Mouse (Mus musculus) C2C12 (cell line): Measurements from ENCODE around the gene Slc38a11. TPM values are rescaled to one million over a fixed set of nuclear protein-coding genes. Genes with fewer than 3 reads are reported as not detected.

Experiments used
- H3K27me3 ChIP-seq: one replicate; pipeline ENCODE4 v1.6.1; 2011; ENCODE audit not compliant: control insufficient read depth, insufficient read depth, insufficient read length
- H3K36me3 ChIP-seq: one replicate; pipeline ENCODE4 v1.6.1; 2011; ENCODE audit not compliant: control insufficient read depth, insufficient read depth
- H3K4me3 ChIP-seq: one replicate; pipeline ENCODE4 v1.5.1; 2011; ENCODE audit warnings: mild to moderate bottlenecking, control low read depth; ENCODE audit not compliant: poor library complexity, insufficient read depth, severe bottlenecking
- H3K79me2 ChIP-seq: one replicate; pipeline ENCODE4 v1.6.1; 2011; ENCODE audit not compliant: control insufficient read depth, insufficient read depth
- H3K79me3 ChIP-seq: one replicate; pipeline ENCODE4 v1.6.1; 2011; ENCODE audit warnings: low read depth, control low read depth
- H3ac ChIP-seq: one replicate; pipeline ENCODE3; 2011; ENCODE audit warnings: low read depth; ENCODE audit not compliant: control insufficient read depth, insufficient read length
- CEBPB ChIP-seq: IDR thresholded peaks from one replicate; pipeline ENCODE4 v1.6.1; 2011; ENCODE audit warnings: low read depth, mild to moderate bottlenecking, control low read depth, moderate library complexity
- CTCF ChIP-seq: IDR thresholded peaks from one replicate; pipeline ENCODE4 v1.5.1; 2011; ENCODE audit not compliant: control insufficient read depth, insufficient read depth, insufficient read length
- FOSL1 ChIP-seq: IDR thresholded peaks from one replicate; pipeline ENCODE4 v1.8.0; 2011; ENCODE audit warnings: mild to moderate bottlenecking, low read length; ENCODE audit not compliant: poor library complexity, insufficient read depth, severe bottlenecking
- MAX ChIP-seq: IDR thresholded peaks from one replicate; pipeline ENCODE4 v1.6.1; 2011; ENCODE audit warnings: mild to moderate bottlenecking, control low read depth
- MYOD1 ChIP-seq: IDR thresholded peaks from one replicate; pipeline ENCODE4 v1.6.1; 2011; ENCODE audit warnings: low read depth; ENCODE audit not compliant: control insufficient read depth, insufficient read length
- MYOG ChIP-seq: IDR thresholded peaks from one replicate; pipeline ENCODE4 v1.6.1; 2011; ENCODE audit not compliant: control insufficient read depth, insufficient read length; ENCODE audit errors: extremely low read depth
- USF1 ChIP-seq: IDR thresholded peaks from one replicate; pipeline ENCODE4 v1.6.1; 2011; ENCODE audit warnings: low read depth, mild to moderate bottlenecking, control low read depth, moderate library complexity
- polyA plus RNA-seq: library from polyadenylated mRNA; unstranded; fragments of >200 nt; fragmentation: generic; extraction: Trizol; gene quantifications from one replicate; pipeline ENCODE4 v1.2.1, GENCODE M21; 2012; ENCODE audit warnings: missing spikeins

The Slc38a11 gene
- polyA plus RNA-seq, 1 experiment, result not detected

DNA sequence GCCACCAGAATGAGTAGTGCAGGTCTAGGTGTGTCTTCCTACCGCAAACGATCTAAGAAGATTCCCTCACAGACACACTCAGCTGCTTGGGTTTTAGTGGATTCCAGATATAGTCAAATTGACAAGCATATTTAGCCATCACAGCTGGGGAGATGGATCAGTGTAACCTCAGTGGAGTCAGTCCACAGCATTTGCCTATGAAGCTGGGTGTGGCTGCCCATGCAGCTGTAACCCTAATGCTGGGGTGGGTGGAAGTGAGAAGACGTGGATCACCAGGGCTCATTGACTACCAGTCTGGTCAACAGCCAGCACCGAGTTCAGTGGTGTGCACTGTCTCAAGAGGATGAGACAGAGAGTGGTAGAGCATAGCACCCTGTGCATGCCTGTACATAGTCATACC lies 74.1 kb downstream of the Slc38a11 start:
- no peak for TF ChIP-seq USF1
- no peak for TF ChIP-seq MYOG
- no peak for TF ChIP-seq FOSL1
- TF ChIP-seq MAX, result no peak
- no peak for TF ChIP-seq CTCF
- TF ChIP-seq MYOD1, result no peak
- TF ChIP-seq CEBPB, result no peak
- Histone ChIP-seq H3ac (no peak overlapping the region), H3K36me3 (no peaks in the 10 kb centered on the region), H3K27me3 (no peaks in the 10 kb centered on the region), H3K4me3 (no peak overlapping the region), H3K79me2 (no peaks in the 10 kb centered on the region), H3K79me3 (no peaks in the 10 kb centered on the region)

DNA sequence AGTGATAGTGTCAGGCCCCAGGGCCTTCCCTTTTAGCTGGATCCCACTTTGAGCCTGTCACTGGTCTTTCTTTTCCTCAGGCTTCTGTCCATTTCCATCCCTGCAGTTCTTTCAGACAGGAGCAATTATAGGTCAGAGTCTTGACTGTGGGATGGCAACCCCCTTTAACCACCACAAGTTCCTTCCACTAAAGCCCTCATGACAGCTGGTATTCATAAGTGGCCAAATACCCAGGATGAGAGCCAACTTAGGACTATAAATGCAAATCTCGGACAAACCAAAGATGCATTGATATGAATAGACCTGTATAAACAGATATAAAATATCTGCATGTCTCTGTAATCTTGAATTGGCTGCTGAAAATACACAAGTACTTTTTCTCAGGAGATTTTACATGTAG lies 75.1 kb downstream of the Slc38a11 start:
- Histone ChIP-seq H3K79me3 (no peaks in the 10 kb centered on the region), H3ac (no peak overlapping the region), H3K36me3 (no peaks in the 10 kb centered on the region), H3K27me3 (no peaks in the 10 kb centered on the region), H3K4me3 (no peak overlapping the region), H3K79me2 (no peaks in the 10 kb centered on the region)
- TF ChIP-seq FOSL1, result no peak

DNA sequence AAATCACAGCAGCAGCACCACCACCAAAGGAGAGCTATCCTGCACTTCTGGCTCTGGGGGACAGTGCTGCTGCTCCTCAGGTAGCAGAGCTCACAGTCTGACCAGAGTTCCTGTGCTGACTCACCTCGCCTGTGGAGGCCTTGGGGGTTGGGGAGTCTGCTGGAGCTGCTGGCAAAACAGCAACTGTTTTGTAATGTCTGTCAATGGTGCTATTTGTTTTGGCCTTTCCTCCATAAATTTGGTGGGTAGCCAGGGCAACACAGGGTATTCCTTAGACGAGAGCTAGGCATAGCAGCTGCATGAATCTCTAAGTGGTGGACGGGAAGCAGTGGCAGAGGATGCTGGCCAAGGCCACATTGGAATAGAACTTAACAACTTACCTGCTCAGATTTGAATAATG lies 78.5 kb downstream of the Slc38a11 start:
- Histone ChIP-seq H3K36me3 (no peaks in the 10 kb centered on the region), H3K79me2 (no peaks in the 10 kb centered on the region), H3ac (no peak overlapping the region), H3K4me3 (no peak overlapping the region), H3K79me3 (no peaks in the 10 kb centered on the region), H3K27me3 (no peaks in the 10 kb centered on the region)
- TF ChIP-seq MAX, result no peak
- TF ChIP-seq CEBPB, result peak; percentile 39
- no peak for TF ChIP-seq FOSL1
- TF ChIP-seq MYOG, result no peak
- no peak for TF ChIP-seq CTCF
- TF ChIP-seq USF1, result no peak

DNA sequence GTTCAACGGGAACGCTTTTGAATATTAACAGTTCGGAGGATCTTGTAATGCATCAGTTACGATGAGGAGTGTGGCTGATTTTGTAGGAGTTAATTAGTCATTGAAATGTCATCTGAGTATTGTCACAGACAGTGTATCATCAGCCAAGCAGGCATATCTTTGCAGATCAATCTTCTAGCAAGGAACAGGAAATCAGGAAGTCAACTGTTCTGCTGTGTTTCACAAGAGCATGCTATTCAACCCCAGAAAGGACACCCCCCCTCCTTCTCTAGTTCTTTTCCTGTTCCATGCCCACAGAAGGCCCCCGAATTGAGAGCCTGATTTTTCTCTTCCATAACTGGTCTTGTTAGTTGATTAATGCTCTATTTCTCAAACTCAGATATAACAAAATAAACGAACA lies 80.9 kb downstream of the Slc38a11 start:
- Histone ChIP-seq H3K27me3 (no peaks in the 10 kb centered on the region), H3K79me2 (no peaks in the 10 kb centered on the region), H3K79me3 (no peaks in the 10 kb centered on the region), H3K36me3 (no peaks in the 10 kb centered on the region), H3K4me3 (no peak overlapping the region), H3ac (no peak overlapping the region)
- TF ChIP-seq MYOD1 (no peak), CTCF (no peak), CEBPB (no peak), MAX (no peak), USF1 (no peak), MYOG (no peak), FOSL1 (no peak)

DNA sequence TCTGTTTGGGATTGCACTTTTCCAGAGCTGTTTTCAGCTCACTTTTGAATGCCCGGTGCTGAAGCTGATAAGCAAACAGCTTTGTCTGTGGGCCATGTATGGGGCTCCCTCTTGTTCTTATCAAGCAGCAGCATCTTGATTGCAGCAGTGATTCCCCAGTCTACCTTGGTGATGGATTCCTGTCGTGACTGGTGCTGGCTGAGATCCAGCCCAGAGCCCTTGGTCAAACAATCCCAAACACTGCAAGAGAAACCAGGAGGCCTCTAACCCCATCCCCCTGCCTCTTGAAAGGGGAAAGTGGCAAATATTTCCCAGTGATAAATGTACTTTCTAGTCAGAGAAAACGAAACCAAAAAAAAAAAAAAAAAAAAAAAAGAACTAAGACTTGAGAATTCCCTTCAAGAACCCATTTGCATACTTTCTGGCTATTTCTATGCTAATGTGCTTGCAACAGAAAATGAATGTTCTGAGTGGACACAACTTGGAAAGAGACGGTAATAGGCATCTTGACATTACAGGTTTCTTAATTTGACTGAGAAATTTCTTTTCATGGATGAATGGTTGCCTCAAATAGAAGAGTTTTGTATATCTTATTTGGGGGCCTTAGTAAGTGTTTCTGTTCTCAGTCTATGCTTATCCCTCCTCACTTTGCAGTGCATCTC lies 84.7 kb downstream of the Slc38a11 start:
- no peak overlapping the region for H3ac ChIP-seq
- no peaks in the 10 kb centered on the region for H3K36me3 ChIP-seq
- H3K79me2 ChIP-seq, result no peaks in the 10 kb centered on the region
- no peaks in the 10 kb centered on the region for H3K79me3 ChIP-seq
- TF ChIP-seq USF1, result no peak
- no peak for TF ChIP-seq MAX
- TF ChIP-seq FOSL1, result no peak
- TF ChIP-seq MYOD1, result no peak
- TF ChIP-seq MYOG, result no peak
- no peak for TF ChIP-seq CTCF
- no peak for TF ChIP-seq CEBPB
- H3K27me3 ChIP-seq, result no peaks in the 10 kb centered on the region
- H3K4me3 ChIP-seq, result no peak overlapping the region

DNA sequence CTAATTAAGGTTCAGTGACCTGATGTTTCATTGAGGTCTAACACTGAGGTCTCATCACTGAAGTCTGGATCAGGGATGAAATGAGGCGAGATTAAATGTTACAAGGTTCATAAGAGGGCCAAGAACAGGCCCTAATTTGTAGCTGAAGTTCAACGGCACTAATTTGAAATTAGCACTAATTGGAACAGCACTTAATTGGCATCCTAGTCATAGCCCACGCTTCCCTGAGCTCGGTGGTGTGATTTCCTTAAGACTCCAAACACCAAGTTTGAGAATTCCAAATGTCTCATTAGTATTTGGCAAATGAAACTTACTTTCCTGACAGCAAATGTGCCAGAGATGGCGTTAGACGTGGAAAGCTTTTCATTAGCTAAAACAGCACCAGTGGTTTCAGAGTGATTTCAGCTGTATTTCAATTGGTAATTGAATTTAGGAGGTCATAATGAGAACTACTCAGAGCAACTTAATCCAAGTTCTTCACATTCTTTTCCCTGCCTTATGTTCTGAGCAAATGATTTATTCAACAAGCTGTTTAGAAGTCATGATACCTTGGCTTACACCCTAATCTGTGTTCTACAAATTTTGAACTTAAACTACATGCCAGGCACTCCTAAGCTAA lies 88.3 kb downstream of the Slc38a11 start:
- H3K79me2 ChIP-seq, result no peaks in the 10 kb centered on the region
- H3ac ChIP-seq, result no peak overlapping the region
- no peak for TF ChIP-seq MYOG
- TF ChIP-seq USF1, result no peak
- TF ChIP-seq CTCF, result no peak
- no peak for TF ChIP-seq MAX
- no peak for TF ChIP-seq FOSL1
- TF ChIP-seq CEBPB, result no peak
- no peak for TF ChIP-seq MYOD1
- no peaks in the 10 kb centered on the region for H3K36me3 ChIP-seq
- H3K27me3 ChIP-seq, result no peaks in the 10 kb centered on the region
- no peaks in the 10 kb centered on the region for H3K79me3 ChIP-seq
- no peak overlapping the region for H3K4me3 ChIP-seq
